Mouse (Mus musculus) left cerebral cortex, postnatal 10 days (tissue): ENCODE results near the gene Hist1h1t. TPM values are rescaled to one million over a fixed set of nuclear protein-coding genes. Genes with fewer than 3 reads are reported as not detected.

Source experiments
- DNase-seq, 2 experiments: peaks; one replicate each; pipeline ENCODE4 v3.0.0; 2021 to 2022; ENCODE audit warnings: low spot score in 2 of 2, mixed read lengths in 1 of 2; ENCODE audit errors: extremely low spot score in 1 of 2
- intact Hi-C: fragments of 180-260 bp; cut with DNase I; formaldehyde crosslinking; loops from one replicate; pipeline ENCODE4 v1.15.1; 2025
- total RNA-seq, 2 experiments: library from RNA; stranded (reverse); gene quantifications; 2 replicates each; pipeline ENCODE4 v1.2.3; 2021

Hist1h1t gene
- total RNA-seq, 2 experiments from 2014 or later: not detected

GRCm38 (mm10) chr13:23724239-23724638 lies 28.6 kb downstream of the Hist1h1t start:
- no peak for DNase-seq
- intact Hi-C loops: no loop called here

GRCm38 (mm10) chr13:23725213-23725612 lies 29.6 kb downstream of the Hist1h1t start:
- no peak for DNase-seq
- intact Hi-C loops: no loop called here

- no peak for DNase-seq
- intact Hi-C loops: no loop called here
Observed at GRCm38 (mm10) chr13:23728472-23729191, 33.0 kb downstream of the Hist1h1t start.

GRCm38 (mm10) chr13:23729192-23729525 lies 33.5 kb downstream of the Hist1h1t start:
- no peak for DNase-seq
- intact Hi-C loops: no loop called here

- intact Hi-C loops: loop anchor here (10.0 kb wide), 1 partner anchor 1685 kb away; the partner anchor contains the start of genes Hist1h2ag, Hist1h2bj and Hist1h4i
- DNase-seq: no peak
Observed at GRCm38 (mm10) chr13:23729706-23730105, 34.1 kb downstream of the Hist1h1t start.

- intact Hi-C loops: loop anchor here (10.0 kb wide), 1 partner anchor 1686 kb away; the partner anchor contains the start of genes Hist1h2ag, Hist1h2bj and Hist1h4i
- DNase-seq: no peak
Observed at GRCm38 (mm10) chr13:23730479-23730878, 34.9 kb downstream of the Hist1h1t start.

- intact Hi-C loops: loop anchor here (1.0 to 10.0 kb wide), 2 partner anchors 31 to 1687 kb away; partner anchors contain the start of genes Hist1h2ag, Hist1h2bj and Hist1h4i
- no peak for DNase-seq
Observed at GRCm38 (mm10) chr13:23732156-23732804, 36.7 kb downstream of the Hist1h1t start.

- intact Hi-C loops: loop anchor here (5.0 to 10.0 kb wide), 2 partner anchors 155 to 1692 kb away; partner anchors contain the start of genes Hist1h2ag, Hist1h2bj, Hist1h4d and Hist1h4i
- no peak for DNase-seq
Observed at GRCm38 (mm10) chr13:23737091-23737490, 41.5 kb downstream of the Hist1h1t start.

GRCm38 (mm10) chr13:23738041-23738440 lies 42.4 kb downstream of the Hist1h1t start:
- intact Hi-C loops: loop anchor here (2.0 to 10.0 kb wide), 3 partner anchors 39 to 1693 kb away; partner anchors contain the start of genes Hist1h2ag, Hist1h2bj, Hist1h4c and Hist1h4d
- peak in 1 of 2 experiments; percentile 33 for DNase-seq

- intact Hi-C loops: loop anchor here (2.0 to 10.0 kb wide), 3 partner anchors 40 to 1694 kb away; partner anchors contain the start of genes Hist1h2ag, Hist1h2bj, Hist1h4c and Hist1h4d
- DNase-seq: peak; percentile 84 to 94
Observed at GRCm38 (mm10) chr13:23738677-23739068, 43.1 kb downstream of the Hist1h1t start, which contains the start of gene Hist1h1c. Gene Hist1h1c (plus strand): TSS chr13:23738808.

GRCm38 (mm10) chr13:23739069-23739921 lies 43.7 kb downstream of the Hist1h1t start:
- peak; percentile 94 to 96 for DNase-seq
- intact Hi-C loops: loop anchor here (2.0 to 10.0 kb wide), 3 partner anchors 40 to 1694 kb away; partner anchors contain the start of genes Hist1h2ag, Hist1h2bj, Hist1h4c and Hist1h4d

- no peak for DNase-seq
- intact Hi-C loops: loop anchor here (2.0 to 10.0 kb wide), 3 partner anchors 41 to 1695 kb away; partner anchors contain the start of genes Hist1h2ag, Hist1h2bj, Hist1h4c and Hist1h4d
Observed at GRCm38 (mm10) chr13:23739922-23740252, 44.3 kb downstream of the Hist1h1t start.

- intact Hi-C loops: no loop called here
- DNase-seq: no peak
Observed at GRCm38 (mm10) chr13:23740256-23740840, 44.7 kb downstream of the Hist1h1t start.

- no peak for DNase-seq
- intact Hi-C loops: no loop called here
Observed at GRCm38 (mm10) chr13:23740910-23741309, 45.3 kb downstream of the Hist1h1t start.

GRCm38 (mm10) chr13:23742007-23742406 lies 46.4 kb downstream of the Hist1h1t start:
- DNase-seq: no peak
- intact Hi-C loops: no loop called here

GRCm38 (mm10) chr13:23743215-23743614 lies 47.6 kb downstream of the Hist1h1t start:
- DNase-seq: no peak
- intact Hi-C loops: no loop called here

- intact Hi-C loops: no loop called here
- DNase-seq: no peak
Observed at GRCm38 (mm10) chr13:23743963-23744362, 48.3 kb downstream of the Hist1h1t start.
